Mouse (Mus musculus) midbrain, embryonic 13.5 days (tissue): ENCODE data around the gene Plce1. TPM values are rescaled to one million over a fixed set of nuclear protein-coding genes. Genes with fewer than 3 reads are reported as not detected.

ENCODE experiments used
- ATAC-seq: fragments of 200-750 bp; cut with Nextera tagmentation; 2 replicates; pipeline ENCODE4 v1.8.0; 2017; ENCODE audit warnings: mild to moderate bottlenecking, moderate TSS enrichment, moderate library complexity
- H3K27ac ChIP-seq: fragments of 300-500 bp; sonication (generic); 2 replicates; pipeline ENCODE4 v1.5.1; 2015; ENCODE audit warnings: inconsistent platforms, mild to moderate bottlenecking, moderate library complexity
- H3K27me3 ChIP-seq: fragments of 300-500 bp; sonication (generic); 2 replicates; pipeline ENCODE4 v1.6.1; 2015; ENCODE audit warnings: mild to moderate bottlenecking, inconsistent platforms
- H3K36me3 ChIP-seq: fragments of 300-500 bp; sonication (generic); 2 replicates; pipeline ENCODE4 v1.6.1; 2015; ENCODE audit warnings: mild to moderate bottlenecking, inconsistent platforms
- H3K4me1 ChIP-seq: fragments of 300-500 bp; sonication (generic); replicated peaks from 2 replicates; pipeline ENCODE4 v1.6.1; 2015; ENCODE audit warnings: inconsistent platforms
- H3K4me2 ChIP-seq: fragments of 300-500 bp; sonication (generic); replicated peaks from 2 replicates; pipeline ENCODE4 v1.6.1; 2015; ENCODE audit warnings: moderate library complexity, mild to moderate bottlenecking, inconsistent platforms
- H3K4me3 ChIP-seq: fragments of 300-500 bp; sonication (generic); replicated peaks from 2 replicates; pipeline ENCODE4 v1.5.1; 2015; ENCODE audit warnings: mild to moderate bottlenecking, inconsistent platforms
- H3K9ac ChIP-seq: fragments of 300-500 bp; sonication (generic); replicated peaks from 2 replicates; pipeline ENCODE4 v1.6.1; 2015; ENCODE audit warnings: mild to moderate bottlenecking, inconsistent platforms
- H3K9me3 ChIP-seq: fragments of 300-500 bp; sonication (generic); 2 replicates; pipeline ENCODE4 v1.6.1; 2016; ENCODE audit warnings: mild to moderate bottlenecking, inconsistent platforms
- WGBS: fragments of 180-500 bp; shearing (Covaris S2); methylation state at CpG from one replicate; pipeline ENCODE4 v1.1.7; 2015; 5-methylcytosine and 5-hydroxymethylcytosine counted together
- polyA plus RNA-seq: library from polyadenylated mRNA; unstranded; fragments of >200 nt; fragmentation: Nextera tagmentation; extraction: Ambion mirVana; gene quantifications from 2 replicates; pipeline ENCODE4 v1.2.1, GENCODE M21; 2015

The Plce1 gene
- polyA plus RNA-seq, 1 experiment from 2014 or later, result 4.3 TPM

- 93% methylated on average over 4 of the region's 4 CpGs for WGBS
- no peak overlapping the region for H3K4me2 ChIP-seq
- no peaks in the 10 kb centered on the region for H3K27me3 ChIP-seq
- H3K36me3 ChIP-seq, result no peaks in the 10 kb centered on the region
- 0 out of 2 replicates have a peak, but pooled peaks cover 3% of the 10 kb centered on the region for H3K4me1 ChIP-seq
- ATAC-seq, result no peak
- no peak overlapping the region for H3K9ac ChIP-seq
- no peaks in the 10 kb centered on the region for H3K9me3 ChIP-seq
- no peak overlapping the region for H3K27ac ChIP-seq
- no peak overlapping the region for H3K4me3 ChIP-seq
These were observed 115.2 kb downstream of the Plce1 start for GRCm38 (mm10) chr19:38596096-38596495.

GRCm38 (mm10) chr19:38597392-38597791, 116.5 kb downstream of the Plce1 start:
- H3K27ac ChIP-seq, result no peak overlapping the region

GRCm38 (mm10) chr19:38599001-38599400, 118.1 kb downstream of the Plce1 start:
- H3K9ac ChIP-seq, result no peak overlapping the region
- H3K9me3 ChIP-seq, result no peaks in the 10 kb centered on the region
- no peak overlapping the region for H3K27ac ChIP-seq
- H3K27me3 ChIP-seq, result no peaks in the 10 kb centered on the region
- ATAC-seq, result no peak
- 88% methylated on average over 3 of the region's 3 CpGs for WGBS
- H3K4me1 ChIP-seq, result peaks cover 8% of the 10 kb centered on the region
- H3K4me3 ChIP-seq, result no peak overlapping the region
- H3K4me2 ChIP-seq, result no peak overlapping the region
- H3K36me3 ChIP-seq, result no peaks in the 10 kb centered on the region

More at GRCm38 (mm10) chr19:38597392-38597791, 116.5 kb downstream of the Plce1 start:
- Histone ChIP-seq H3K9ac (no peak overlapping the region), H3K36me3 (no peaks in the 10 kb centered on the region), H3K4me3 (no peak overlapping the region), H3K9me3 (no peaks in the 10 kb centered on the region), H3K27me3 (no peaks in the 10 kb centered on the region), H3K4me2 (no peak overlapping the region), H3K4me1 (peaks cover 3% of the 10 kb centered on the region; the same call in 1 of the 2 replicates)
- no peak for ATAC-seq
- WGBS, result 79% methylated on average over 2 of the region's 2 CpGs

- no peak for ATAC-seq
- Histone ChIP-seq H3K4me2 (no peak overlapping the region), H3K4me1 (peaks cover 6% of the 10 kb centered on the region), H3K9me3 (no peaks in the 10 kb centered on the region), H3K27me3 (no peaks in the 10 kb centered on the region), H3K4me3 (no peak overlapping the region), H3K36me3 (no peaks in the 10 kb centered on the region), H3K27ac (no peak overlapping the region), H3K9ac (no peak overlapping the region)
- WGBS, result 74% methylated on average over 5 of the region's 5 CpGs
These were observed 120.2 kb downstream of the Plce1 start for GRCm38 (mm10) chr19:38601127-38601526.

GRCm38 (mm10) chr19:38602811-38603210, 121.9 kb downstream of the Plce1 start:
- Histone ChIP-seq H3K27ac (no peak overlapping the region), H3K36me3 (no peaks in the 10 kb centered on the region), H3K27me3 (no peaks in the 10 kb centered on the region), H3K4me2 (no peak overlapping the region), H3K4me3 (no peak overlapping the region), H3K4me1 (peaks cover 6% of the 10 kb centered on the region), H3K9me3 (no peaks in the 10 kb centered on the region), H3K9ac (no peak overlapping the region)
- WGBS, result 68% methylated on average over 9 of the region's 9 CpGs
- ATAC-seq, result peak; percentile 69; the same call in 1 of the 2 replicates

- ATAC-seq, result no peak
- Histone ChIP-seq H3K4me1 (peaks cover 6% of the 10 kb centered on the region), H3K9me3 (no peaks in the 10 kb centered on the region), H3K36me3 (no peaks in the 10 kb centered on the region), H3K4me3 (no peak overlapping the region), H3K9ac (no peak overlapping the region), H3K4me2 (no peak overlapping the region), H3K27me3 (no peaks in the 10 kb centered on the region), H3K27ac (no peak overlapping the region)
- WGBS, result 94% methylated on average over 5 of the region's 5 CpGs
These were observed 126.3 kb downstream of the Plce1 start for GRCm38 (mm10) chr19:38607236-38607635.

- H3K27ac ChIP-seq, result no peak overlapping the region
- no peak for ATAC-seq
- no peak overlapping the region for H3K4me2 ChIP-seq
- H3K4me3 ChIP-seq, result no peak overlapping the region
- 92% methylated on average over 8 of the region's 8 CpGs for WGBS
- H3K9ac ChIP-seq, result no peak overlapping the region
- no peaks in the 10 kb centered on the region for H3K27me3 ChIP-seq
- H3K4me1 ChIP-seq, result 0 out of 2 replicates have a peak, but pooled peaks cover 2% of the 10 kb centered on the region
- H3K36me3 ChIP-seq, result no peaks in the 10 kb centered on the region
- no peaks in the 10 kb centered on the region for H3K9me3 ChIP-seq
These were observed 128.2 kb downstream of the Plce1 start for GRCm38 (mm10) chr19:38608951-38609654.

- no peak for ATAC-seq
- Histone ChIP-seq H3K9me3 (no peaks in the 10 kb centered on the region), H3K27ac (no peak overlapping the region), H3K36me3 (no peaks in the 10 kb centered on the region), H3K9ac (no peak overlapping the region), H3K27me3 (no peaks in the 10 kb centered on the region), H3K4me2 (no peak overlapping the region), H3K4me3 (no peak overlapping the region), H3K4me1 (peaks cover 4% of the 10 kb centered on the region; the same call in 1 of the 2 replicates)
- WGBS, result 94% methylated on average over 2 of the region's 2 CpGs
These were observed 129.4 kb downstream of the Plce1 start for GRCm38 (mm10) chr19:38610291-38610690.

GRCm38 (mm10) chr19:38610809-38611208, 129.9 kb downstream of the Plce1 start:
- ATAC-seq, result no peak
- Histone ChIP-seq H3K4me1 (peaks cover 4% of the 10 kb centered on the region; the same call in 1 of the 2 replicates), H3K4me2 (no peak overlapping the region), H3K4me3 (no peak overlapping the region), H3K9ac (no peak overlapping the region), H3K27ac (no peak overlapping the region), H3K27me3 (no peaks in the 10 kb centered on the region), H3K9me3 (no peaks in the 10 kb centered on the region), H3K36me3 (no peaks in the 10 kb centered on the region)
- WGBS, result 93% methylated on average over 8 of the region's 8 CpGs

GRCm38 (mm10) chr19:38614067-38614675, 133.3 kb downstream of the Plce1 start:
- no peak overlapping the region for H3K27ac ChIP-seq
- 0 out of 2 replicates have a peak, but pooled peaks have one; percentile 30 for ATAC-seq
- 54% methylated on average over 11 of the region's 11 CpGs for WGBS
- H3K36me3 ChIP-seq, result no peaks in the 10 kb centered on the region
- no peaks in the 10 kb centered on the region for H3K9me3 ChIP-seq
- no peak overlapping the region for H3K9ac ChIP-seq
- H3K27me3 ChIP-seq, result no peaks in the 10 kb centered on the region
- H3K4me2 ChIP-seq, result no peak overlapping the region
- no peak overlapping the region for H3K4me3 ChIP-seq
- peaks cover 4% of the 10 kb centered on the region; the same call in 1 of the 2 replicates for H3K4me1 ChIP-seq

- peaks cover 4% of the 10 kb centered on the region; the same call in 1 of the 2 replicates for H3K4me1 ChIP-seq
- H3K9me3 ChIP-seq, result no peaks in the 10 kb centered on the region
- no peak overlapping the region for H3K4me2 ChIP-seq
- H3K4me3 ChIP-seq, result no peak overlapping the region
- ATAC-seq, result no peak
- H3K27me3 ChIP-seq, result no peaks in the 10 kb centered on the region
- H3K9ac ChIP-seq, result no peak overlapping the region
- H3K36me3 ChIP-seq, result no peaks in the 10 kb centered on the region
- H3K27ac ChIP-seq, result no peak overlapping the region
- WGBS, result 33% methylated on average over 6 of the region's 6 CpGs
These were observed 134.4 kb downstream of the Plce1 start for GRCm38 (mm10) chr19:38615356-38615755.

GRCm38 (mm10) chr19:38620134-38620533, 139.2 kb downstream of the Plce1 start:
- Histone ChIP-seq H3K4me3 (no peak overlapping the region), H3K27ac (no peak overlapping the region), H3K36me3 (no peaks in the 10 kb centered on the region), H3K4me1 (no peaks in the 10 kb centered on the region; the same call in 1 of the 2 replicates), H3K9me3 (no peaks in the 10 kb centered on the region), H3K4me2 (no peak overlapping the region), H3K9ac (no peak overlapping the region), H3K27me3 (no peaks in the 10 kb centered on the region)
- 96% methylated on average over 4 of the region's 4 CpGs for WGBS
- no peak for ATAC-seq
